Mouse (Mus musculus) G1E (cell line): ENCODE data around the gene Clk2.

Source experiments
- CTCF ChIP-seq: IDR thresholded peaks from 2 replicates; pipeline ENCODE4 v1.5.1; 2012; ENCODE audit warnings: low read depth, low read length, inconsistent platforms, mixed read lengths
- GATA1 ChIP-seq: IDR thresholded peaks from 2 replicates; pipeline ENCODE4 v1.6.1; 2012; ENCODE audit warnings: borderline replicate concordance, low read length, inconsistent platforms, mixed read lengths
- POLR2AphosphoS5 ChIP-seq: IDR thresholded peaks from 2 replicates; pipeline ENCODE4 v1.6.1; 2012; ENCODE audit warnings: low read depth, low read length, inconsistent platforms; ENCODE audit not compliant: insufficient replicate concordance
- TAL1 ChIP-seq: conservative IDR thresholded peaks from 2 replicates; pipeline ENCODE4 v1.6.1; 2012; ENCODE audit warnings: low read depth, low read length, inconsistent platforms, mixed read lengths

GRCm38 (mm10) chr3:89123313-89123712, 41.3 kb upstream of the Clk2 start:
- TF ChIP-seq CTCF (no peak), TAL1 (no peak), GATA1 (no peak), POLR2AphosphoS5 (no peak)
